Mouse (Mus musculus): ENCODE measurements at regions not wholly inside any gene's neighbourhood (a gene's known extent, or its start where the extent isn't known, plus 50 kb on each side); places are given as distances from the start of the nearest gene placed in this dataset.
"Not testable (repeated sequence)": the region's sequence is repeated elsewhere in the genome, so short reads cannot be mapped to it uniquely, and the experiment has no call there.

- no peaks in the 10 kb centered on the region for H3K36me3 ChIP-seq
- H3K9me3 ChIP-seq, result no peaks in the 10 kb centered on the region
- WGBS, result 87% methylated on average over 10 of the region's 10 CpGs
- H3K27me3 ChIP-seq (replicated peaks), result no peaks in the 10 kb centered on the region
- H3K4me3 ChIP-seq, result no peak overlapping the region
- no peak overlapping the region for H3K27ac ChIP-seq
- ATAC-seq (ENCODE audit: low FRiP score, low read depth), result no peak
- H3K4me2 ChIP-seq (replicated peaks), result no peak overlapping the region
- H3K9ac ChIP-seq, result no peak overlapping the region
- no peaks in the 10 kb centered on the region for H3K4me1 ChIP-seq
These were observed 225.6 kb downstream of the Unc5cl start for GRCm38 (mm10) chr17:48680331-48680730.

- no peaks in the 10 kb centered on the region for H3K27me3 ChIP-seq (replicated peaks)
- H3K4me3 ChIP-seq, result no peak overlapping the region
- no peaks in the 10 kb centered on the region for H3K36me3 ChIP-seq
- no peak for ATAC-seq (ENCODE audit: low FRiP score, low read depth)
- no peak overlapping the region for H3K27ac ChIP-seq
- no peaks in the 10 kb centered on the region for H3K9me3 ChIP-seq
- H3K9ac ChIP-seq, result no peak overlapping the region
- no peak overlapping the region for H3K4me2 ChIP-seq (replicated peaks)
- 86% methylated on average over 2 of the region's 2 CpGs for WGBS
- no peaks in the 10 kb centered on the region for H3K4me1 ChIP-seq
These were observed 234.2 kb downstream of the Unc5cl start for GRCm38 (mm10) chr17:48688944-48689343.

- no peak overlapping the region for H3K4me3 ChIP-seq
- no peaks in the 10 kb centered on the region for H3K27me3 ChIP-seq (replicated peaks)
- no peak overlapping the region for H3K4me2 ChIP-seq (replicated peaks)
- no peak overlapping the region for H3K9ac ChIP-seq
- H3K9me3 ChIP-seq, result 0 out of 2 replicates have a peak, but pooled peaks cover 5% of the 10 kb centered on the region
- ATAC-seq (ENCODE audit: low FRiP score, low read depth), result no peak
- no peaks in the 10 kb centered on the region for H3K4me1 ChIP-seq
- H3K36me3 ChIP-seq, result no peaks in the 10 kb centered on the region
- 89% methylated on average over 5 of the region's 5 CpGs for WGBS
- no peak overlapping the region for H3K27ac ChIP-seq
These were observed 233.7 kb upstream of the Lrfn2 start for GRCm38 (mm10) chr17:48698456-48698855.

GRCm38 (mm10) chr17:48700591-48700990, 231.6 kb upstream of the Lrfn2 start:
- H3K27ac ChIP-seq, result no peak overlapping the region
- H3K27me3 ChIP-seq (replicated peaks), result no peaks in the 10 kb centered on the region
- no peaks in the 10 kb centered on the region for H3K4me1 ChIP-seq
- no peak overlapping the region for H3K4me3 ChIP-seq
- no peak overlapping the region for H3K9ac ChIP-seq
- H3K4me2 ChIP-seq (replicated peaks), result no peak overlapping the region
- 19% methylated on average over 10 of the region's 10 CpGs for WGBS
- no peaks in the 10 kb centered on the region for H3K36me3 ChIP-seq
- no peak for ATAC-seq (ENCODE audit: low FRiP score, low read depth)
- 0 out of 2 replicates have a peak, but pooled peaks cover 5% of the 10 kb centered on the region for H3K9me3 ChIP-seq

GRCm38 (mm10) chr17:48720506-48720905, 211.7 kb upstream of the Lrfn2 start:
- 89% methylated on average over 4 of the region's 4 CpGs for WGBS
- Histone ChIP-seq H3K4me1 (no peaks in the 10 kb centered on the region), H3K36me3 (no peaks in the 10 kb centered on the region), H3K27ac (no peak overlapping the region), H3K27me3 (replicated peaks) (no peaks in the 10 kb centered on the region), H3K4me2 (replicated peaks) (no peak overlapping the region), H3K4me3 (no peak overlapping the region), H3K9me3 (no peaks in the 10 kb centered on the region), H3K9ac (no peak overlapping the region)
- ATAC-seq (ENCODE audit: low FRiP score, low read depth), result no peak

- no peak for ATAC-seq (ENCODE audit: low FRiP score, low read depth)
- no peak overlapping the region for H3K4me3 ChIP-seq
- no peak overlapping the region for H3K27ac ChIP-seq
- H3K4me1 ChIP-seq, result no peaks in the 10 kb centered on the region
- H3K27me3 ChIP-seq (replicated peaks), result no peaks in the 10 kb centered on the region
- WGBS, result 75% methylated on average over 10 of the region's 10 CpGs
- no peak overlapping the region for H3K4me2 ChIP-seq (replicated peaks)
- H3K9me3 ChIP-seq, result no peaks in the 10 kb centered on the region
- no peak overlapping the region for H3K9ac ChIP-seq
- H3K36me3 ChIP-seq, result no peaks in the 10 kb centered on the region
These were observed 208.9 kb upstream of the Lrfn2 start for GRCm38 (mm10) chr17:48723286-48723685.

GRCm38 (mm10) chr17:48724513-48725112, 207.6 kb upstream of the Lrfn2 start:
- Histone ChIP-seq H3K4me2 (replicated peaks) (no peak overlapping the region), H3K27me3 (replicated peaks) (no peaks in the 10 kb centered on the region), H3K36me3 (no peaks in the 10 kb centered on the region), H3K4me3 (no peak overlapping the region), H3K27ac (no peak overlapping the region), H3K9me3 (no peaks in the 10 kb centered on the region), H3K4me1 (no peaks in the 10 kb centered on the region), H3K9ac (no peak overlapping the region)
- 86% methylated on average over 11 of the region's 11 CpGs for WGBS
- ATAC-seq (ENCODE audit: low FRiP score, low read depth), result no peak

GRCm38 (mm10) chr17:48726460-48726859, 205.7 kb upstream of the Lrfn2 start:
- ATAC-seq (ENCODE audit: low FRiP score, low read depth), result no peak
- WGBS, result 80% methylated on average over 3 of the region's 3 CpGs

GRCm38 (mm10) chr17:48733801-48734200, 198.4 kb upstream of the Lrfn2 start:
- Histone ChIP-seq H3K36me3 (no peaks in the 10 kb centered on the region), H3K9ac (no peak overlapping the region), H3K9me3 (no peaks in the 10 kb centered on the region), H3K27ac (no peak overlapping the region), H3K27me3 (replicated peaks) (no peaks in the 10 kb centered on the region), H3K4me3 (no peak overlapping the region), H3K4me1 (no peaks in the 10 kb centered on the region), H3K4me2 (replicated peaks) (no peak overlapping the region)
- 71% methylated on average over 9 of the region's 9 CpGs for WGBS
- ATAC-seq (ENCODE audit: low FRiP score, low read depth), result 0 out of 2 replicates have a peak, but pooled peaks have one; percentile 50

More at GRCm38 (mm10) chr17:48726460-48726859, 205.7 kb upstream of the Lrfn2 start:
- no peaks in the 10 kb centered on the region for H3K27me3 ChIP-seq (replicated peaks)
- no peak overlapping the region for H3K27ac ChIP-seq
- H3K9me3 ChIP-seq, result no peaks in the 10 kb centered on the region
- H3K4me2 ChIP-seq (replicated peaks), result no peak overlapping the region
- no peaks in the 10 kb centered on the region for H3K4me1 ChIP-seq
- no peak overlapping the region for H3K9ac ChIP-seq
- no peak overlapping the region for H3K4me3 ChIP-seq
- H3K36me3 ChIP-seq, result no peaks in the 10 kb centered on the region

GRCm38 (mm10) chr17:48737181-48737580, 195.0 kb upstream of the Lrfn2 start:
- H3K4me2 ChIP-seq (replicated peaks); ATAC-seq (ENCODE audit: low FRiP score, low read depth); H3K4me3 ChIP-seq; H3K36me3 ChIP-seq; H3K4me1 ChIP-seq; H3K9ac ChIP-seq; H3K27ac ChIP-seq; H3K27me3 ChIP-seq (replicated peaks); H3K9me3 ChIP-seq: not testable (repeated sequence)
- 85% methylated on average over 2 of the region's 2 CpGs for whole genome bisulfite sequencing

- no peak for ATAC-seq (ENCODE audit: low FRiP score, low read depth)
- H3K9ac ChIP-seq, result no peak overlapping the region
- WGBS, result 77% methylated on average over 5 of the region's 5 CpGs
- H3K4me3 ChIP-seq, result no peak overlapping the region
- H3K4me1 ChIP-seq, result no peaks in the 10 kb centered on the region
- H3K27me3 ChIP-seq (replicated peaks), result no peaks in the 10 kb centered on the region
- no peaks in the 10 kb centered on the region for H3K36me3 ChIP-seq
- no peak overlapping the region for H3K27ac ChIP-seq
- 0 out of 2 replicates have a peak, but pooled peaks cover 5% of the 10 kb centered on the region for H3K9me3 ChIP-seq
- H3K4me2 ChIP-seq (replicated peaks), result no peak overlapping the region
These were observed 193.5 kb upstream of the Lrfn2 start for GRCm38 (mm10) chr17:48738708-48739107.

- no peak for ATAC-seq (ENCODE audit: low FRiP score, low read depth)
- no peak overlapping the region for H3K4me3 ChIP-seq
- H3K9me3 ChIP-seq, result 0 out of 2 replicates have a peak, but pooled peaks cover 5% of the 10 kb centered on the region
- H3K4me2 ChIP-seq (replicated peaks), result no peak overlapping the region
- no peak overlapping the region for H3K27ac ChIP-seq
- WGBS, result 86% methylated on average over 13 of the region's 13 CpGs
- no peaks in the 10 kb centered on the region for H3K4me1 ChIP-seq
- H3K9ac ChIP-seq, result no peak overlapping the region
- H3K27me3 ChIP-seq (replicated peaks), result no peaks in the 10 kb centered on the region
- H3K36me3 ChIP-seq, result no peaks in the 10 kb centered on the region
These were observed 189.3 kb upstream of the Lrfn2 start for GRCm38 (mm10) chr17:48742769-48743405.

- Histone ChIP-seq H3K27me3 (replicated peaks) (0 out of 2 replicates have a peak, but pooled peaks cover 2% of the 10 kb centered on the region), H3K4me3 (no peak overlapping the region), H3K4me2 (replicated peaks) (no peak overlapping the region), H3K27ac (no peak overlapping the region), H3K9me3 (no peaks in the 10 kb centered on the region), H3K9ac (no peak overlapping the region), H3K4me1 (peaks cover 21% of the 10 kb centered on the region), H3K36me3 (no peaks in the 10 kb centered on the region)
- no peak for ATAC-seq (ENCODE audit: low FRiP score, low read depth)
- whole genome bisulfite sequencing, result 92% methylated on average over 2 of the region's 2 CpGs
These were observed 162.1 kb upstream of the Lrfn2 start for GRCm38 (mm10) chr17:48770099-48770498.
